Mouse (Mus musculus) lung, adult 2 months (tissue): ENCODE data around the gene Galntl6.

Source experiments
- CTCF ChIP-seq: fragments of 200-500 bp; IDR thresholded peaks from 2 replicates; pipeline ENCODE4 v1.5.1; 2011; ENCODE audit warnings: mild to moderate bottlenecking, low read length, control low read depth; ENCODE audit not compliant: insufficient read depth
- POLR2A ChIP-seq: fragments of 200-500 bp; IDR thresholded peaks from 2 replicates; pipeline ENCODE4 v1.6.1; 2011; ENCODE audit warnings: low read depth, mild to moderate bottlenecking, control low read depth, low read length, borderline replicate concordance; ENCODE audit errors: extremely low read depth

- TF ChIP-seq POLR2A (no peak), CTCF (no peak)
Observed at GRCm38 (mm10) chr8:58442696-58443095, 469.7 kb downstream of the Galntl6 start.
